Mouse (Mus musculus) kidney, embryonic 14.5 days (tissue): ENCODE data around the gene Tbcel. TPM values are rescaled to one million over a fixed set of nuclear protein-coding genes. Genes with fewer than 3 reads are reported as not detected.

Experiments used
- ATAC-seq: fragments of 200-750 bp; cut with Nextera tagmentation; 2 replicates; pipeline ENCODE4 v1.8.0; 2017; ENCODE audit warnings: moderate number of reproducible peaks, mild to moderate bottlenecking, moderate TSS enrichment, moderate library complexity; ENCODE audit not compliant: low FRiP score, low TSS enrichment
- H3K27ac ChIP-seq: fragments of 300-500 bp; sonication (generic); 2 replicates; pipeline ENCODE4 v1.5.1; 2014; ENCODE audit warnings: low read depth, mild to moderate bottlenecking, low read length, moderate library complexity, mixed read lengths
- H3K27me3 ChIP-seq: fragments of 300-500 bp; sonication (generic); 2 replicates; pipeline ENCODE4 v1.6.1; 2014; ENCODE audit warnings: mild to moderate bottlenecking, low read length; ENCODE audit not compliant: control insufficient read depth, insufficient read depth
- H3K36me3 ChIP-seq: fragments of 300-500 bp; sonication (generic); 2 replicates; pipeline ENCODE4 v1.6.1; 2014; ENCODE audit warnings: low read length, mixed read lengths; ENCODE audit not compliant: control insufficient read depth, insufficient read depth
- H3K4me1 ChIP-seq: fragments of 300-500 bp; sonication (generic); 2 replicates; pipeline ENCODE4 v1.6.1; 2014; ENCODE audit warnings: low read length, mixed read lengths; ENCODE audit not compliant: control insufficient read depth, insufficient read depth
- H3K4me2 ChIP-seq: fragments of 300-500 bp; sonication (generic); replicated peaks from 2 replicates; pipeline ENCODE4 v1.6.1; 2014; ENCODE audit warnings: low read depth, mild to moderate bottlenecking, low read length
- H3K4me3 ChIP-seq: fragments of 300-500 bp; sonication (generic); 2 replicates; pipeline ENCODE4 v1.5.1; 2014; ENCODE audit warnings: mild to moderate bottlenecking, low read length
- H3K9ac ChIP-seq: fragments of 300-500 bp; sonication (generic); 2 replicates; pipeline ENCODE4 v1.6.1; 2014; ENCODE audit warnings: low read depth, mild to moderate bottlenecking, low read length, moderate library complexity
- H3K9me3 ChIP-seq: fragments of 300-500 bp; sonication (generic); 2 replicates; pipeline ENCODE4 v1.6.1; 2016; ENCODE audit warnings: low read length; ENCODE audit not compliant: control insufficient read depth
- WGBS: fragments of 180-500 bp; shearing (Covaris S2); extraction: QIAGEN DNeasy Blood & Tissue Kit; methylation state at CpG from one replicate; pipeline ENCODE4 v1.1.7; 2014; 5-methylcytosine and 5-hydroxymethylcytosine counted together
- polyA plus RNA-seq: library from polyadenylated mRNA; unstranded; fragments of >200 nt; fragmentation: Nextera tagmentation; extraction: Ambion mirVana; gene quantifications from 2 replicates; pipeline ENCODE4 v1.2.1, GENCODE M21; 2014

The Tbcel gene
- polyA plus RNA-seq, 1 experiment from 2014 or later, result 6.6 TPM

DNA sequence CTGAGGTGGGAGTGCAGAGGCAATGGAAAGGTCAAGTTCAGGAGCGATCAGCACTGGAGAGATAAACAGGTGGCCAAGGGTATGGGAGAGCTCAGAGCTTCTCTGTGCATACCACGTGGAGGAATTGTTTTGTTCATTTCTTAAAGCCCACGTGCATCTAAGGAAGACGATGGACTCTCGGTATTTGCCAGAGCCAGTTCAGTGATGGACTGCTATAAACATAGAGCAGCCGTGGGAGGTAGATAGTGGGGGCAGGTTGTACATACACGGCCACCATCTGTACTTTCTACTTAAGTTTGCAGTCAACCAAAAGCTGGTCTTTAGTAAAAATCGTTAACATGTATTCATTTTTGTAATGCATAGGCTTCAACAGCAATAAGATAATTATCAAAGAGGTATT lies 65.5 kb downstream of the Tbcel start:
- peaks cover 63% of the 10 kb centered on the region for H3K36me3 ChIP-seq
- no peak overlapping the region for H3K9ac ChIP-seq
- H3K4me3 ChIP-seq, result no peak overlapping the region
- H3K4me2 ChIP-seq, result no peak overlapping the region
- no peaks in the 10 kb centered on the region for H3K9me3 ChIP-seq
- no peaks in the 10 kb centered on the region for H3K27me3 ChIP-seq
- WGBS, result 90% methylated on average over 8 of the region's 8 CpGs
- no peak overlapping the region for H3K27ac ChIP-seq
- no peaks in the 10 kb centered on the region for H3K4me1 ChIP-seq
- no peak for ATAC-seq

DNA sequence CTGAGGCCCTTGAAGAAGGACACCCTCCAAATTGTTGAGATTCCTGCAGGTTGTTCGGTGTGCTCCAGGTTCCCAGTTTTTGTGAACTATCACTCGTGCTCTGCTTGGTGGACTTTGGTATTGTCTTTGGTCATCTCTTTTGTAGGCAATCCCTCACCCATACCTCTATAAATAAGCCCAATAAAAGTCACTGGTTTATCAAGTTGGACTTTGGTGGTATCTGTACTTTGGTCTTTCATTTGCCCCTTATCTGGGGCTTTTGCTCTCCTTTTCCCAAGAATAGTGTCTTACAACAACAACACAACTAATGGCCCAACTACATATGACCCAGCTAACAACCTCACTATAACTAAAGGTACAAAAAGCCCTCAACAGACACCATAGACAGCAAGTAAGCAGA lies 66.4 kb downstream of the Tbcel start:
- H3K9me3 ChIP-seq, result no peaks in the 10 kb centered on the region
- H3K36me3 ChIP-seq, result peaks cover 68% of the 10 kb centered on the region
- H3K4me2 ChIP-seq, result no peak overlapping the region
- H3K27me3 ChIP-seq, result no peaks in the 10 kb centered on the region
- H3K4me1 ChIP-seq, result no peaks in the 10 kb centered on the region
- H3K27ac ChIP-seq, result no peak overlapping the region
- H3K9ac ChIP-seq, result no peak overlapping the region
- WGBS, result 92% methylated on average over 2 of the region's 2 CpGs
- no peak for ATAC-seq
- H3K4me3 ChIP-seq, result no peak overlapping the region

DNA sequence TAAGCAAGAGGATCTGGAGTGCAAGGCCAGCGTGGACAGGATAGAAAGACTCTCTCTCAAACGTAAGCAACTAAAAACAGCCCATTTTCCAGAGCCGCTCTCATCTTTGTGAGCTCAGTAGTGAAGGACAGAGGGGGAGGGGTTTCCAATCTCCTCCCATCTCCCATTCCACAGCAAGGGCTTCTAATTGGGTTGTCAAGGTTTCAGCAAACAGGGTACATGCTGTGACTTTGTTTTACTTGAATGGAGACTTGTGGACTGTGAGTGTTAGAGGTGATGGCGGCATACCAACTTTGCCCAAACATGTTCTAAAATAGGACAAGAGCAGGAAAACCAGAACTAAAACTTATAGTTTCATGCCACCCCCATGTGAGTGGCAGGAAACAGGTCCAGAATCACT lies 68.2 kb downstream of the Tbcel start:
- Histone ChIP-seq H3K36me3 (peaks cover 73% of the 10 kb centered on the region), H3K4me3 (no peak overlapping the region), H3K27ac (no peak overlapping the region), H3K27me3 (no peaks in the 10 kb centered on the region), H3K4me1 (no peaks in the 10 kb centered on the region), H3K9ac (no peak overlapping the region), H3K9me3 (no peaks in the 10 kb centered on the region), H3K4me2 (no peak overlapping the region)
- WGBS, result 78% methylated on average over 4 of the region's 4 CpGs
- ATAC-seq, result no peak

DNA sequence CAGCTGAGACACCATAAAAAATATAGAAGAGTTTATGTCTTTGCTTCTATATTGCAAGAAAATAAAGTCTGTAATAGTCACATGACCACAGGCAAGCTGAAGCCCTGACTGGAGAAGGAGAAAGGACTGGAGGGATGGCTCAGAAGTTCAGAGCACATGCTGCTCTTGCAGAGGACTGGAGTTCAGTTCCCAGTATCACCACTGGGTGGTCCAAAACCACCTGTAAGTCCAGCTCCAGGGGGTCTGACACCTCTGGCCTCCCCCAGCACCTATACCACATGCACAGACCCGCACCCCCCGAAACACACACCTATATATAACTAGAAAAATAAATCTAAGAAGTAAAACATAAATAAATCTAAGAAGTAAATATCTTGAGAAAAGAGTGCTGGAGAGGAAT lies 75.5 kb downstream of the Tbcel start:
- no peak overlapping the region for H3K4me2 ChIP-seq
- no peaks in the 10 kb centered on the region for H3K9me3 ChIP-seq
- H3K4me1 ChIP-seq, result no peaks in the 10 kb centered on the region
- H3K9ac ChIP-seq, result no peak overlapping the region
- ATAC-seq, result no peak
- no peak overlapping the region for H3K27ac ChIP-seq
- H3K36me3 ChIP-seq, result peaks cover 38% of the 10 kb centered on the region
- H3K27me3 ChIP-seq, result no peaks in the 10 kb centered on the region
- 95% methylated on average over 2 of the region's 2 CpGs for WGBS
- H3K4me3 ChIP-seq, result no peak overlapping the region

DNA sequence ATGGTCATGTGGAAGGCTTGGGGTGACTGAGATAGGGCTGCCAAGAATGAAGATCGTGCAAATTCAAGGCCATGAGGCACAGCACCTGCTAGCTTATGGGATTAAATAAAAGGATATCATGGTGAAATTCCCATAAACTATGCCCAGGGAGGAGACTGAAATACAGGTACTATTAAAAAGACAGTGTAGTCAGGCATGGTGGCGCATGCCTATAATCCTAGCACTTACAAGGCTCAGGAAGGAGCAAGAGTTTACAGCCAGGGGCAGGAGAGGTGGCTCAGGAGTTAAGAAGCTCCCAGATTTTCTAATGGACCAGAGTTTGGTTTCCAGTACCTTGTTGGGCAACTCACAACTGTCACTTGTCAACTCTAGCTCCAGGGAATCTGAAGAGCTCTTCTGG lies 76.0 kb downstream of the Tbcel start:
- no peak overlapping the region for H3K4me3 ChIP-seq
- no peak overlapping the region for H3K4me2 ChIP-seq
- H3K9ac ChIP-seq, result no peak overlapping the region
- no peak for ATAC-seq
- H3K4me1 ChIP-seq, result no peaks in the 10 kb centered on the region
- H3K27me3 ChIP-seq, result no peaks in the 10 kb centered on the region
- H3K36me3 ChIP-seq, result peaks cover 34% of the 10 kb centered on the region
- 94% methylated on average over 2 of the region's 2 CpGs for WGBS
- H3K27ac ChIP-seq, result no peak overlapping the region
- no peaks in the 10 kb centered on the region for H3K9me3 ChIP-seq

DNA sequence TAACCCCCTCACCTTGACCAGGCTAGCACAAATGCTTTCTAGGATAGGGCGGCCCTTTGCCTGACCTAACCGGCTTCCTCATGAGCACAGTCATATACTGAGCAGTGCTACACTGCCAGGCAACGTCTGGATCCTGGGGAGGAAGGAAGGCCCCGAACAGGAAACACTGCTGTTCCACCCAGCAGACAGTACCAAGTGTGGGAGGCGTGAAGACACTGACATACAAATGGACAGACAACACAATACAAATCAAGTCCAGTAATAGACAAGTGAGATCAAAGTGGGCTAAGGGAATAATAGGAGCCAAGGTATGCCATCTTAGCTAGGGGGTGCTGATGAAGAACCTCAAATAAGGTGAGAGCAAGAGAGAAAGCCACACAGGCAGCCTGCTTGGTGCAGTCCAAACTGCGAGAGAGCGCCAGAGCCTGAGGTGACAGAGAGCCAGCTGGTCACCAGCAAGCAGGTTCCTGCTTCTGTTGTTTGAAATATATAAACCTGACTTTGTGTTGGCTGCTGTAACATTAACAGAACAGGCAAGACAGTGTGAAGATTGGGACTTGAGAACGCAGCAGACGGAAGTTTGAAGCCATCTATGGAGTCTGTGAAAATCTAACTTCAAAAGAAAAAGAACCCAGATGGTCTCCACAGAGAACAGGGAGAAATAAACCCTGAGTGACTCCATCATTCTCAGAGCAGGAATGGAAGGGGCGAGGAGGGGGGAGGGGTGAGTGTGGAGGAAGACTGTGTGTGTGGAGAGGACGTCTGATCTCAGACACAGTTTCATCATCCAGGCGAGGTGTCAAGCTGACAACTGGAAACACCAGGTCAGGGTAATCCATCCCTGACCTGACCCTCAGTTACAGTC lies 79.3 kb downstream of the Tbcel start:
- Histone ChIP-seq H3K9me3 (no peaks in the 10 kb centered on the region), H3K36me3 (peaks cover 20% of the 10 kb centered on the region), H3K4me1 (no peaks in the 10 kb centered on the region), H3K27ac (no peak overlapping the region), H3K27me3 (no peaks in the 10 kb centered on the region), H3K4me3 (no peak overlapping the region), H3K4me2 (no peak overlapping the region), H3K9ac (no peak overlapping the region)
- no peak for ATAC-seq
- WGBS, result 59% methylated on average over 12 of the region's 12 CpGs

DNA sequence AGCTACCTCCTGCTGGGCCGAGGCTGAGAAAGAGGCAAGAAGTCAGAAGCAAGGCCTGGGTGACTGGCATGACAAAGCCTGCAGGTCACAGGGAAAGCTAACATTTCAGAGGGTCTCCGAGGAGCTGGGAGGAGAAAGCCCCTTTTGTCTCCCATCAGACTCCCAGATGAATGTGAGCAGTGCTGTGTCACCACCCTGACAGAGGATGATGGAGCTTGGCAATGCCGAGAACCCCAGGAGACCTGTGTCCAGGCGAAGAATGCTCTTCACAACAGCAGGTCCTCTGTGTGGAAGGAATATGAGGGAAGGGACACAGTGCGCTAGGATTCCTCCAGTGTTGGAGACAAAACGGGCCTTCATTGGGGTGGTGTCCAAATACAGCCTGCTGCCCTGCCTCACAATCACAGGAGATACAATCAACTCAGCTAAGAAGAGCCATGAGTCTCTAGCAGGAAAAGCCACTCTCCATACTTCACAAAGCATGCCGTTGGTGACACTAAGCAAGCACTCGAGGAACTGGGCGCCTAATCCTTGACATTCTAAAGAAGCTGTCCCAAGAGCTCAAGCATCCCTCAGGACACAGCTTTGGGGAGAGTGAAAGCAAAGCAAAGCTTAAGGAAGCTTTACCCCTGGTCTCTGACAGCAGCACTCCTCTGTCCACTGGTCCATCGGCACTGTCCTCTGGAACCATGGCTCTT lies 80.8 kb downstream of the Tbcel start:
- Histone ChIP-seq H3K27me3 (no peaks in the 10 kb centered on the region), H3K36me3 (peaks cover 16% of the 10 kb centered on the region), H3K4me2 (no peak overlapping the region), H3K4me3 (no peak overlapping the region), H3K9ac (no peak overlapping the region), H3K27ac (no peak overlapping the region), H3K9me3 (no peaks in the 10 kb centered on the region), H3K4me1 (no peaks in the 10 kb centered on the region)
- ATAC-seq, result no peak
- 84% methylated on average over 10 of the region's 10 CpGs for WGBS

DNA sequence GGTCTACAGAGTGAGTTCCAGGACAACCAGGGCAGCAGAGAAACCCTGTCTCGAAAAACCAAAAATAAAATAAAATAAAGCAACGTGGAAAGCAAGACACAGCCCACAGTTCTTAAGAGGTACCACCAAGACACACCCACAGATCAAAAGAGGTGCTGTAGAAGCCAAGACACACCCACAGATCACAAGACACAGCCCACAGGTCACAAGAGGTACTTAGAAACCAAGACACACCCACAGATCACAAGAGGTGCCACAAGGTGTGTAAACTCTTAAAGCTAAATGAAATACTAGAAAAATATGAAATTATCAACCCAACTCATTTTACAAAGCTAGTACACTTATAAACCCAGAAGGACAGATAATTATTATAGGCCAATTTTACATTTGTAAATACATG lies 84.0 kb downstream of the Tbcel start:
- Histone ChIP-seq H3K27ac (no peak overlapping the region), H3K9me3 (no peaks in the 10 kb centered on the region), H3K4me1 (no peaks in the 10 kb centered on the region), H3K9ac (no peak overlapping the region), H3K36me3 (peaks cover 17% of the 10 kb centered on the region; the same call in 1 of the 2 replicates), H3K27me3 (no peaks in the 10 kb centered on the region), H3K4me3 (no peak overlapping the region), H3K4me2 (no peak overlapping the region)
- ATAC-seq, result no peak
- WGBS, result 78% methylated on average over 2 of the region's 2 CpGs

DNA sequence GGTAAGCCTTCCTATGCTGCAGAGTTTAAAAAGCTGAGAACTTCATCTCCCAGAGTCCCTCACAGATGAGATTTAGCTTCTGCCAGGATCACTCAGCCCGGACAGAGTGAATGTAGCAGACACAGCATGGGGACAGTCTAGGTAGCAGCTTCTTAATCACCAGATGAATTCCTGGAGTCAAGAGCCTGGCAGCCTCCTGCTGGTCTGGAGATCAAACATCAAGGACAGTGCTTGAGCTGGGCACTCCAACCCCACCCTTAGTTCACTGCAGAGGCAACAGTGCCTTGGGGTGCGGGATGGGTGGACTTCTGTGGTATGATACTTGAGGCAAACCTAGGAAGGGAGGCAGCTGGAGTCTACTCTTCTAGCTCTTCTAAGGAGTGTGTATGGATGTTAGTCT lies 87.9 kb downstream of the Tbcel start:
- Histone ChIP-seq H3K27ac (no peak overlapping the region), H3K27me3 (no peaks in the 10 kb centered on the region), H3K9ac (no peak overlapping the region), H3K4me3 (no peak overlapping the region), H3K9me3 (no peaks in the 10 kb centered on the region), H3K4me2 (no peak overlapping the region), H3K36me3 (peaks cover 11% of the 10 kb centered on the region; the same call in 1 of the 2 replicates), H3K4me1 (no peaks in the 10 kb centered on the region)
- no peak for ATAC-seq
- 88% methylated on average over 2 of the region's 2 CpGs for WGBS
